Mouse (Mus musculus): ENCODE data around the gene Gm4846. TPM values are rescaled to one million over a fixed set of nuclear protein-coding genes. Genes with fewer than 3 reads are reported as not detected.

Gm4846 gene
- total and polyA plus RNA-seq, 3 experiments: not detected

GRCm38 (mm10) chr1:166479503-166479902 lies 17.9 kb downstream of the Gm4846 start:
- no peaks in the 10 kb centered on the region for H3K9me3 ChIP-seq (replicated peaks; ENCODE audit: low read length)
- in situ Hi-C loops (cut with MboI; ENCODE audit: low pct_ligation_motif_present, low pct_unique_long_range_greater_than_20kb, low sequenced_read_pairs) (no loop called here), dilution Hi-C loops (cut with MboI; ENCODE audit: extremely low pct_ligation_motif_present, extremely low pct_unique_long_range_greater_than_20kb, low sequenced_read_pairs) (no loop called here)
- H3K9ac ChIP-seq (ENCODE audit: insufficient read depth, low read depth): no peak overlapping the region
- H3K79me2 ChIP-seq (replicated peaks; ENCODE audit: control insufficient read depth, extremely low read depth, insufficient read depth, poor library complexity, severe bottlenecking): no peaks in the 10 kb centered on the region
- TF ChIP-seq SIN3A (IDR thresholded peaks at IDR 0.05; ENCODE audit: low read length) (no peak), TCF12 (IDR thresholded peaks at IDR 0.05; ENCODE audit: low read depth, low read length) (no peak), ZC3H11A (IDR thresholded peaks at IDR 0.05; ENCODE audit: low read depth, low read length) (no peak), ZMIZ1 (IDR thresholded peaks at IDR 0.05; ENCODE audit: low read depth, low read length) (no peak), MAZ (IDR thresholded peaks at IDR 0.05; ENCODE audit: low read depth, low read length) (no peak), RCOR1 (conservative IDR thresholded peaks at IDR 0.05; ENCODE audit: low read depth, low read length) (0 out of 2 replicates have a peak, but pooled peaks have one; percentile 25), JUND (conservative IDR thresholded peaks at IDR 0.05; ENCODE audit: low read depth, low read length) (peak; percentile 74; the same call in 1 of the 2 replicates), CHD2 (IDR thresholded peaks at IDR 0.05; ENCODE audit: low read length) (no peak), MAX (IDR thresholded peaks at IDR 0.05; ENCODE audit: low read length) (no peak), GABPA (IDR thresholded peaks at IDR 0.05; ENCODE audit: insufficient replicate concordance, low read depth, low read length) (no peak), MYC (IDR thresholded peaks at IDR 0.05; ENCODE audit: low read depth, low read length) (no peak), UBTF (IDR thresholded peaks at IDR 0.05; ENCODE audit: low read depth, low read length) (no peak), ZKSCAN1 (IDR thresholded peaks at IDR 0.05; ENCODE audit: borderline replicate concordance, low read depth, low read length) (no peak), JUN (IDR thresholded peaks at IDR 0.05; ENCODE audit: insufficient read depth, low read depth, low read length) (peak; percentile 36; the same call in 1 of the 2 replicates), SMC3 (IDR thresholded peaks at IDR 0.05; ENCODE audit: low read depth, low read length) (no peak), PAX5 (IDR thresholded peaks at IDR 0.05; ENCODE audit: low read length) (no peak), KAT2A (IDR thresholded peaks at IDR 0.05; ENCODE audit: insufficient replicate concordance, low read length) (no peak), RAD21 (IDR thresholded peaks at IDR 0.05; ENCODE audit: low read depth, low read length) (no peak), CTCF (conservative IDR thresholded peaks at IDR 0.05 in 1 of 2, IDR thresholded peaks at IDR 0.05 in 1 of 2; ENCODE audit: low read depth in 2 of 2, low read length in 2 of 2) (no peak), USF1 (IDR thresholded peaks at IDR 0.05; ENCODE audit: low read depth, low read length) (no peak), POLR2AphosphoS2 (IDR thresholded peaks at IDR 0.05; ENCODE audit: low read depth, low read length) (no peak), USF2 (conservative IDR thresholded peaks at IDR 0.05; ENCODE audit: low read depth, low read length) (no peak), MXI1 (IDR thresholded peaks at IDR 0.05; ENCODE audit: low read depth, low read length) (no peak), IRF4 (IDR thresholded peaks at IDR 0.05; ENCODE audit: low read depth, low read length) (peak; percentile 62; the same call in 1 of the 2 replicates), TBP (conservative IDR thresholded peaks at IDR 0.05; ENCODE audit: low read depth, low read length) (no peak), ZNF384 (IDR thresholded peaks at IDR 0.05; ENCODE audit: low read depth, low read length) (no peak), HCFC1 (IDR thresholded peaks at IDR 0.05; ENCODE audit: low read depth, low read length) (no peak), MEF2A (IDR thresholded peaks at IDR 0.05; ENCODE audit: borderline replicate concordance, low read depth, low read length) (no peak), E2F4 (IDR thresholded peaks at IDR 0.05; ENCODE audit: insufficient replicate concordance, low read depth, low read length) (no peak), MAFK (IDR thresholded peaks at IDR 0.05; ENCODE audit: insufficient replicate concordance, low read length) (no peak), POLR2A (IDR thresholded peaks at IDR 0.05; ENCODE audit: low read depth, low read length) (no peak), EP300 (IDR thresholded peaks at IDR 0.05; ENCODE audit: low read length) (peak; percentile 58), NELFE (IDR thresholded peaks at IDR 0.05; ENCODE audit: low read depth, low read length) (no peak), BHLHE40 (IDR thresholded peaks at IDR 0.05; ENCODE audit: low read depth, low read length) (0 out of 2 replicates have a peak, but pooled peaks have one; percentile 20), NRF1 (IDR thresholded peaks at IDR 0.05; ENCODE audit: low read depth, low read length) (no peak), ETS1 (conservative IDR thresholded peaks at IDR 0.05; ENCODE audit: low read depth, low read length) (no peak), CHD1 (IDR thresholded peaks at IDR 0.05; ENCODE audit: low read depth, low read length) (no peak), ELF1 (IDR thresholded peaks at IDR 0.05; ENCODE audit: low read depth, low read length) (no peak)
- DNase-seq (ENCODE audit: extremely low read depth): peak; percentile 18
- H3K27me3 ChIP-seq (replicated peaks): no peaks in the 10 kb centered on the region
- no peak overlapping the region for H3K4me3 ChIP-seq (replicated peaks in 1 of 3; ENCODE audit: low read depth in 2 of 3, low read length in 2 of 3, poor library complexity in 1 of 3)
- H3K27ac ChIP-seq (ENCODE audit: insufficient read depth, low read depth): no peak overlapping the region
- H3K36me3 ChIP-seq (replicated peaks in 1 of 2; ENCODE audit: control insufficient read depth in 1 of 2, insufficient read depth in 1 of 2, low read length in 1 of 2): no peaks in the 10 kb centered on the region
- H3K4me2 ChIP-seq (ENCODE audit: insufficient read depth, low read depth, poor library complexity, severe bottlenecking): no peak overlapping the region
- peaks cover 0 to 15% of the 10 kb centered on the region in 2 experiments; a peak in 2 of 4 replicates for H3K4me1 ChIP-seq (ENCODE audit: control insufficient read depth in 1 of 2, insufficient read depth in 2 of 2)
